Mouse (Mus musculus) embryonic fibroblast, embryonic 13.5 days (primary cell): ENCODE data around the gene St6gal1.
"Not testable (repeated sequence)": the region's sequence is repeated elsewhere in the genome, so short reads cannot be mapped to it uniquely, and the experiment has no call there.

ENCODE experiments used
- CTCF ChIP-seq: IDR thresholded peaks from 2 replicates; pipeline ENCODE4 v1.5.1; 2011; ENCODE audit warnings: mild to moderate bottlenecking, control low read depth, low read length, moderate library complexity, borderline replicate concordance; ENCODE audit not compliant: insufficient read depth
- POLR2A ChIP-seq: IDR thresholded peaks from 2 replicates; pipeline ENCODE4 v1.6.1; 2011; ENCODE audit warnings: low read depth, mild to moderate bottlenecking, control low read depth, low read length, moderate library complexity

DNA sequence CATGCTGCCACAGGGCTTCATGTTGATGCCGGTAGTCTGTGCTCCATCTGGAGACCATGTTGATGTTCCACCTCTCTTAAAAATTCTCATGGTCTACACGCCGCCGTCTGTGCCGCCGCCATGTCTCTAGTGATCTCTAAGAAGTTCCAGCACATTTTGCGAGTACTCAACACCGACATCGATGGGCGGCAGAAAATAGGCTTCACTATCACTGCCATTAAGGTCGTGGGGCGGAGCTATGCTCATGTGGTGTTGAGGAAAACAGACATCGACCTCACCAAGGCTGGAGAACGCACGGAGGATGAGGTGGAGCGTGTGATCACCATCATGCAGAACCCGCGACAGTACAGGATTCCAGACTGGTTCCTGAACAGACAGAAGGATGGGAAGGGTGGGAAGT, 45.1 kb upstream of the St6gal1 start:
- TF ChIP-seq CTCF, POLR2A: not testable (repeated sequence)
